Mouse (Mus musculus) brain, embryonic 14.5 days (tissue): ENCODE results near the gene Smc1b.

Experiments used
- CTCF ChIP-seq: fragments of 200-500 bp; IDR thresholded peaks from 2 replicates; pipeline ENCODE4 v1.5.1; 2012; ENCODE audit warnings: inconsistent platforms, mild to moderate bottlenecking, moderate library complexity, borderline replicate concordance; ENCODE audit not compliant: insufficient read depth, insufficient read length; ENCODE audit errors: extremely low read depth
- POLR2A ChIP-seq: fragments of 200-500 bp; IDR thresholded peaks from 2 replicates; pipeline ENCODE4 v1.6.1; 2012; ENCODE audit warnings: mild to moderate bottlenecking, inconsistent platforms, borderline replicate concordance; ENCODE audit not compliant: poor library complexity, insufficient read depth, insufficient read length, severe bottlenecking; ENCODE audit errors: extremely low read depth

DNA sequence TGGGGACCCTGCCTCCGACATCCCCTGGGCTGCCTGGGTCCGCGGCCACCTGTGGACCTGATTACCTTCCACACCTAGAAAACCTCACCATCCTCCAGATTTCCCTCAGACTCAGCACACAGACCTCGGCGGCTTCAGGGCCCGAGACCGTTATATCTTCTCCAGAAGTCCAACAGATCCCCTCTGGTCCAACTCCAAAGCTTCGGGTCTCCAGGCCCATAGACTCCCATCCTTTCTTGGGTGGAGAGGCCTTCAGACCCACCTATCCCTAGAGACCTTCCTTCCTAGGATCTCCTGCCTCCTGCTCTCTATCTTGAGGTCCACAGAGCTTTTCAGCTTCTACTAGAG, 94.4 kb downstream of the Smc1b start:
- TF ChIP-seq CTCF (no peak), POLR2A (no peak)
